Mouse (Mus musculus): ENCODE data around the gene Npcd. TPM values are rescaled to one million over a fixed set of nuclear protein-coding genes. Genes with fewer than 3 reads are reported as not detected.
A peak's percentile ranks its signal among the peaks of the same experiment; 100 is the strongest.
"Not testable (repeated sequence)": the region's sequence is repeated elsewhere in the genome, so short reads cannot be mapped to it uniquely, and the experiment has no call there.

Npcd gene
- polyA plus RNA-seq, 1 experiment: 0.55 TPM

DNA sequence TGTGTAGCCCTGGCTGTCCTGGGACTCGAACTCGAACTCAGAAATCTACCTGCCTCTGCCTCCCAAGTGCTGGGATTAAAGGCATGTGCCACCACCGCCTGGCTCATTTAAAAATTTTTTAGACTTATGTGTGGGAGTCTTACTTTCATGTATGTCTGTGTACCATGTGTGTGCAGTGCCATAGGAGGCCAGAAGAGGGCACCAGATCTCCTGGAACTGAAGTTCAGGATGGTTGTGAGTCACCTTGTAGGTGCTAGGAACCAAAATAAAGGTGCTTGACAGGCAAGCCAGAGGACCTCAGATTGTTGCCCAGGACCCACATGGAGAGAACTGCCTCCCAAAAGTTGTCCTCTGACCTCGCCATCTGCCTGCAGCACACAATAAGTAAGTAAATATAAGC, 15.7 kb downstream of the Npcd start:
- TF ChIP-seq POLR2A (IDR thresholded peaks at IDR 0.05; ENCODE audit: control insufficient read depth, extremely low read depth, insufficient read depth, low read length, poor library complexity) (no peak), CTCF (IDR thresholded peaks at IDR 0.05; ENCODE audit: borderline replicate concordance, control insufficient read depth, extremely low read depth, insufficient read depth, low read length, poor library complexity) (no peak)
- WGBS: 88% methylated on average over 4 of the region's 4 CpGs
- Histone ChIP-seq H3K27ac (ENCODE audit: control insufficient read depth, insufficient read depth, low read length) (no peak overlapping the region), H3K4me1 (replicated peaks; ENCODE audit: control insufficient read depth, insufficient read depth, low read length) (no peaks in the 10 kb centered on the region), H3K4me3 (ENCODE audit: control insufficient read depth, insufficient read depth, low read length) (no peak overlapping the region), H3K27me3 (ENCODE audit: control insufficient read depth, insufficient read depth, low read length) (no peaks in the 10 kb centered on the region; the same call in 1 of the 2 replicates), H3K36me3 (ENCODE audit: control insufficient read depth, insufficient read depth, low read length) (peaks cover 3% of the 10 kb centered on the region; the same call in 1 of the 2 replicates)
- no peak for DNase-seq

DNA sequence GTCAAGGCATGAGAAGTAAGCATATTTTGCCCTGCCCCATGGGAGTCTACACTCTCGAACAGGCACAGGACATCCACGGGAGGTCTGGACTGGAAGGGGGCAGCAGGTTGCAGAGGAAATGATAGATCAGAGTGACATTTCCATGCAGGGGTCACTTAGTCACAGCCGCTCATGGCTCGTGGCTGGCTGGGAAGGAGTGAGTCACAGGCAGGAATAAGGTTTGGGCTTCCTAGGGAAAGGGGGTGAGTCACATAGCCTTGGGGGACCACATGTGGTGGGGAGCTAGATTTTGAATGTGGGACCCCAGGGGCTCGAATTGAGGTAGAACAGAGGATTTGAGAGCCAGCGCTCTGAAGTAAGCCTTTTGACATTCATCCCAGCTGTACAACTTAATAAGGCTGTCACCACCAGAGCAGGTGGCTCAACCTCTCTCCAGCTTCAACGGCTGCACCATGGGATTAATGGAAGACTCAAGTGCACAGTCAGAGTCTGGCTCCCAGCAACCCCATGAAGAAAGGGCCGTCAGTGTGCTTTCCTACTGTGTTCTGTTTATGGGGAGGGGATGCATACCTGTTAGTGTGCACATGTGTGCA, 20.3 kb downstream of the Npcd start:
- no peaks in the 10 kb centered on the region; the same call in 1 of the 2 replicates for H3K27me3 ChIP-seq (ENCODE audit: control insufficient read depth, insufficient read depth, low read length)
- WGBS: 50% methylated on average over 8 of the region's 8 CpGs

DNA sequence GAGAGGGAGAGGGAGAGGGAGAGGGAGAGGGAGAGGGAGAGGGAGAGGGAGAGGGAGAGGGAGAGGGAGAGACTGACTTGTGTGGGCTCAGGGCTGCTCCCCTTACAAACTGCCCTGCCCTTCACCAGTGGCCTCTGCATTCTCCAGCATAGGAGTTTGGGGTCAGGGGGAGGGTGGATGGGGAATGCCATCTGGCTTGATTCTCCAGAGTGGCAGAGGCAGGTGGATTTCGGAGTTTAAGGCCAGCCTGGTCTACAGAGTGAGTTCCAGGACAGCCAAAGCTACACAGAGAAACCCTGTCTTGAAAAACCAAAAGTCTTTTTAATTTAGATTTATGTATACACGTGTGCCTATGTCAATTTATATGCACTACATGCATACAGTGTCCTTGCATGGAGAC, 21.2 kb downstream of the Npcd start:
- H3K27me3 ChIP-seq (ENCODE audit: control insufficient read depth, insufficient read depth, low read length); H3K27ac ChIP-seq (ENCODE audit: control insufficient read depth, insufficient read depth, low read length); H3K36me3 ChIP-seq (ENCODE audit: control insufficient read depth, insufficient read depth, low read length); H3K4me1 ChIP-seq (replicated peaks; ENCODE audit: control insufficient read depth, insufficient read depth, low read length); DNase-seq; H3K4me3 ChIP-seq (ENCODE audit: control insufficient read depth, insufficient read depth, low read length): not testable (repeated sequence)
- WGBS: 69% methylated on average over 2 of the region's 2 CpGs

More for the DNA sequence above, 20.3 kb downstream of the Npcd start:
- DNase-seq: no peak
- TF ChIP-seq CTCF (IDR thresholded peaks at IDR 0.05; ENCODE audit: borderline replicate concordance, control insufficient read depth, extremely low read depth, insufficient read depth, low read length, poor library complexity) (no peak), POLR2A (IDR thresholded peaks at IDR 0.05; ENCODE audit: control insufficient read depth, extremely low read depth, insufficient read depth, low read length, poor library complexity) (no peak)
- Histone ChIP-seq H3K4me1 (replicated peaks; ENCODE audit: control insufficient read depth, insufficient read depth, low read length) (no peaks in the 10 kb centered on the region), H3K4me3 (ENCODE audit: control insufficient read depth, insufficient read depth, low read length) (no peak overlapping the region), H3K27ac (ENCODE audit: control insufficient read depth, insufficient read depth, low read length) (no peak overlapping the region), H3K36me3 (ENCODE audit: control insufficient read depth, insufficient read depth, low read length) (no peaks in the 10 kb centered on the region)

DNA sequence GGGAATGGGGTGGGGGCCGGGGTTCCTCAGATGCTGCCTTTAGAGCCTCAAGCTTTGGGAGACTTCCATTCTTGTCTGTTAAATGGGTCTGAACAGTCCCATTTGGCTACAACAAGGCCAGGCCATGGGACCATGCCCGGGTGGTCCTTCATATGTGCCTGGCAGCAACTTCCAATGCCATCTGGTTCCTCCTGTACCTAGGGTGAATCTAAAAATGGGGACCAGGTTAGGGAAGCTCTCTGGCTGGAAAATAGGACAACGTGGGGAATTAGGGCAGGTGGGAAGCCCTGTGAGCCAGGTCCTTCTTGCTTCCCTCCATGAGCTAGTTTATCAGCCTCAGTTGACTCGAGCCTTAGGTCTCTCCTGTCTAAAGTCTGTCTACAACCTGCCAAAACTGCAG, 23.0 kb downstream of the Npcd start:
- Histone ChIP-seq H3K27me3 (ENCODE audit: control insufficient read depth, insufficient read depth, low read length) (peaks cover 3% of the 10 kb centered on the region; the same call in 1 of the 2 replicates), H3K36me3 (ENCODE audit: control insufficient read depth, insufficient read depth, low read length) (no peaks in the 10 kb centered on the region), H3K27ac (ENCODE audit: control insufficient read depth, insufficient read depth, low read length) (no peak overlapping the region), H3K4me3 (ENCODE audit: control insufficient read depth, insufficient read depth, low read length) (no peak overlapping the region), H3K4me1 (replicated peaks; ENCODE audit: control insufficient read depth, insufficient read depth, low read length) (no peaks in the 10 kb centered on the region)
- 72% methylated on average over 4 of the region's 4 CpGs for WGBS
- no peak for DNase-seq
- TF ChIP-seq CTCF (IDR thresholded peaks at IDR 0.05; ENCODE audit: borderline replicate concordance, control insufficient read depth, extremely low read depth, insufficient read depth, low read length, poor library complexity) (no peak), POLR2A (IDR thresholded peaks at IDR 0.05; ENCODE audit: control insufficient read depth, extremely low read depth, insufficient read depth, low read length, poor library complexity) (no peak)

DNA sequence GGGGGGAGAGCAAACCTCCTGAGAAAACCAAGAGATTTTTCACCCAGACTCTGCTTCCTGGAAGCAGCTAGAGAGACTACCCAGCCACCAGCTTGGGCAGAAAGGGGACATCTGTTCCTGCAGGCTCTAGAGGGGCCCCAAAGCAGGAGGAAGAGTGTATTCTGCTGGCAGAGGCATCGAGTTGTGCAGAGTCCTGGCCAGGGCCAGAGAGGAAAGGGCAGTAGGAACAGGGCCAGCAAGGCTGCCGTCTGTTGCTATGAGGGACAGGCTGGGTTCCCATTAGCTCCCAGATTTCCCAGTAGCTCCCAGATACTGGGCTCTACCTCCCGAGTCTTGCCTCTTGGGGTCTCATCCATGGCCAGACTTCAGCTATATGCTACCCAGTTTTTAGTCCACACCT, 24.0 kb downstream of the Npcd start:
- 66% methylated on average over 3 of the region's 3 CpGs for WGBS
- Histone ChIP-seq H3K27me3 (ENCODE audit: control insufficient read depth, insufficient read depth, low read length) (peaks cover 11% of the 10 kb centered on the region), H3K27ac (ENCODE audit: control insufficient read depth, insufficient read depth, low read length) (no peak overlapping the region), H3K4me3 (ENCODE audit: control insufficient read depth, insufficient read depth, low read length) (no peak overlapping the region), H3K36me3 (ENCODE audit: control insufficient read depth, insufficient read depth, low read length) (no peaks in the 10 kb centered on the region), H3K4me1 (replicated peaks; ENCODE audit: control insufficient read depth, insufficient read depth, low read length) (no peaks in the 10 kb centered on the region)
- TF ChIP-seq POLR2A (IDR thresholded peaks at IDR 0.05; ENCODE audit: control insufficient read depth, extremely low read depth, insufficient read depth, low read length, poor library complexity): no peak
- TF ChIP-seq CTCF (IDR thresholded peaks at IDR 0.05; ENCODE audit: borderline replicate concordance, control insufficient read depth, extremely low read depth, insufficient read depth, low read length, poor library complexity): no peak
- no peak for DNase-seq

DNA sequence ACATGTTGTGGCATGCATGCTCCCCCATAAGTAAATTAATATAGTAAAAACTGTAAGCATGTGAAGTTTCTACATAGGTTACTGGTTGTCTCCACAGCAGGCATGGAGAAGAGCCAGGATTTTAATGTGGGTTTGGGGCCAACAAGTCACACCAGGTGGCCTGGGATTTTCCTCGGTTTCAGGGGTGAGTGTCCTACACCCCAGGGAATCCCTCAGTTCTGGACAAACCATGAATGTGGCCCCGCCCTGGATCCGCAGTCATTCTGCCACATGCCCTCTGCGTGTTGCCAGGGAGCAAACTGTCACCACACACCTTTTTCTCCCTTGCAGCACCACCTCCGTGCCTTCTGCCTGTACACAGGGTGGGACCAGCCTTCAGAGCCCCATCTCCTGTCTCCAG, 25.4 kb downstream of the Npcd start:
- H3K4me3 ChIP-seq (ENCODE audit: control insufficient read depth, insufficient read depth, low read length): no peak overlapping the region
- peaks cover 18% of the 10 kb centered on the region for H3K27me3 ChIP-seq (ENCODE audit: control insufficient read depth, insufficient read depth, low read length)
- peaks cover 7% of the 10 kb centered on the region; the same call in 1 of the 2 replicates for H3K4me1 ChIP-seq (replicated peaks; ENCODE audit: control insufficient read depth, insufficient read depth, low read length)
- TF ChIP-seq CTCF (IDR thresholded peaks at IDR 0.05; ENCODE audit: borderline replicate concordance, control insufficient read depth, extremely low read depth, insufficient read depth, low read length, poor library complexity) (no peak), POLR2A (IDR thresholded peaks at IDR 0.05; ENCODE audit: control insufficient read depth, extremely low read depth, insufficient read depth, low read length, poor library complexity) (no peak)
- H3K36me3 ChIP-seq (ENCODE audit: control insufficient read depth, insufficient read depth, low read length): no peaks in the 10 kb centered on the region
- 80% methylated on average over 5 of the region's 5 CpGs for WGBS
- H3K27ac ChIP-seq (ENCODE audit: control insufficient read depth, insufficient read depth, low read length): no peak overlapping the region
- no peak for DNase-seq

DNA sequence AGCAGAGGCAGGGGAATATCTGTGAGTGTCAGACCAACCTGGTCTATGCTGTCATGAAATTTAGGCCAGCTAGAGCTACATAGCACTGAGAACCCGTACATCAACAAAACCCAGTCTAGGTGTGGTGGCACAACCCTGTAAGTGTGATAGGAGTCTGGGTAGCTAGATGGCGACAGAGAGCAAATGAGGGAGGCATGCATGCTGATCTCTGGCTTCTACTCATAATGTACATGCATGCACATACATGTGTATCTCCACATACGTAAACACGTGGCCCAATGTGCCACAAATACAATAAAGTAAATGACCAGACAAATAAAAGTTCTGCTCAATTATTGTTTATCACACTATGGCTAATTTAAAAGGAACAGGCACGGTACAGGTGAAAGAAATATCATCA, 25.9 kb downstream of the Npcd start:
- H3K36me3 ChIP-seq (ENCODE audit: control insufficient read depth, insufficient read depth, low read length): no peaks in the 10 kb centered on the region
- peaks cover 23% of the 10 kb centered on the region for H3K27me3 ChIP-seq (ENCODE audit: control insufficient read depth, insufficient read depth, low read length)
- H3K4me3 ChIP-seq (ENCODE audit: control insufficient read depth, insufficient read depth, low read length): no peak overlapping the region
- DNase-seq: peak; percentile 67
- WGBS: 28% methylated on average over 5 of the region's 5 CpGs
- H3K27ac ChIP-seq (ENCODE audit: control insufficient read depth, insufficient read depth, low read length): no peak overlapping the region
- H3K4me1 ChIP-seq (replicated peaks; ENCODE audit: control insufficient read depth, insufficient read depth, low read length): peaks cover 8% of the 10 kb centered on the region; the same call in 1 of the 2 replicates
- no peak for TF ChIP-seq POLR2A (IDR thresholded peaks at IDR 0.05; ENCODE audit: control insufficient read depth, extremely low read depth, insufficient read depth, low read length, poor library complexity)
- no peak for TF ChIP-seq CTCF (IDR thresholded peaks at IDR 0.05; ENCODE audit: borderline replicate concordance, control insufficient read depth, extremely low read depth, insufficient read depth, low read length, poor library complexity)
